Mouse (Mus musculus) midbrain, embryonic 11.5 days (tissue): ENCODE results near the gene Gm7029. TPM values are rescaled to one million over a fixed set of nuclear protein-coding genes. Genes with fewer than 3 reads are reported as not detected.
"Not testable (repeated sequence)": the region's sequence is repeated elsewhere in the genome, so short reads cannot be mapped to it uniquely, and the experiment has no call there.

ENCODE experiments used
- ATAC-seq: fragments of 200-750 bp; cut with Nextera tagmentation; 2 replicates; pipeline ENCODE4 v1.8.0; 2017; ENCODE audit warnings: moderate TSS enrichment, moderate library complexity; ENCODE audit not compliant: low FRiP score
- DNase-seq: peaks from one replicate; pipeline ENCODE4 v3.0.0; 2015; ENCODE audit warnings: low spot score; ENCODE audit errors: missing footprints
- H3K27ac ChIP-seq: fragments of 300-500 bp; sonication (generic); 2 replicates; pipeline ENCODE4 v1.5.1; 2014; ENCODE audit warnings: low read depth, low read length
- H3K27me3 ChIP-seq: fragments of 300-500 bp; sonication (generic); 2 replicates; pipeline ENCODE4 v1.6.1; 2014; ENCODE audit warnings: mild to moderate bottlenecking, low read length, moderate library complexity, mixed read lengths; ENCODE audit not compliant: control insufficient read depth, insufficient read depth
- H3K36me3 ChIP-seq: fragments of 300-500 bp; sonication (generic); 2 replicates; pipeline ENCODE4 v1.6.1; 2014; ENCODE audit warnings: mild to moderate bottlenecking, low read length, moderate library complexity, mixed read lengths; ENCODE audit not compliant: control insufficient read depth, insufficient read depth
- H3K4me1 ChIP-seq: fragments of 300-500 bp; sonication (generic); 2 replicates; pipeline ENCODE4 v1.6.1; 2014; ENCODE audit warnings: low read length; ENCODE audit not compliant: control insufficient read depth, insufficient read depth
- H3K4me2 ChIP-seq: fragments of 300-500 bp; sonication (generic); 2 replicates; pipeline ENCODE4 v1.6.1; 2014; ENCODE audit warnings: mild to moderate bottlenecking, moderate library complexity
- H3K4me3 ChIP-seq: fragments of 300-500 bp; sonication (generic); 2 replicates; pipeline ENCODE4 v1.5.1; 2014; ENCODE audit warnings: low read depth, low read length
- H3K9ac ChIP-seq: fragments of 300-500 bp; sonication (generic); 2 replicates; pipeline ENCODE4 v1.6.1; 2014; ENCODE audit warnings: low read length
- H3K9me3 ChIP-seq: fragments of 300-500 bp; sonication (generic); 2 replicates; pipeline ENCODE4 v1.6.1; 2016; ENCODE audit warnings: low read length; ENCODE audit not compliant: control insufficient read depth
- WGBS: fragments of 180-500 bp; shearing (Covaris S2); extraction: QIAGEN DNeasy Blood & Tissue Kit; methylation state at CpG from one replicate; pipeline ENCODE4 v1.1.7; 2014; 5-methylcytosine and 5-hydroxymethylcytosine counted together
- polyA plus RNA-seq: library from polyadenylated mRNA; unstranded; fragments of >200 nt; fragmentation: Nextera tagmentation; extraction: Ambion mirVana; gene quantifications from 2 replicates; pipeline ENCODE4 v1.2.1, GENCODE M21; 2014

The Gm7029 gene
- polyA plus RNA-seq = not detected in 2 replicates

DNA sequence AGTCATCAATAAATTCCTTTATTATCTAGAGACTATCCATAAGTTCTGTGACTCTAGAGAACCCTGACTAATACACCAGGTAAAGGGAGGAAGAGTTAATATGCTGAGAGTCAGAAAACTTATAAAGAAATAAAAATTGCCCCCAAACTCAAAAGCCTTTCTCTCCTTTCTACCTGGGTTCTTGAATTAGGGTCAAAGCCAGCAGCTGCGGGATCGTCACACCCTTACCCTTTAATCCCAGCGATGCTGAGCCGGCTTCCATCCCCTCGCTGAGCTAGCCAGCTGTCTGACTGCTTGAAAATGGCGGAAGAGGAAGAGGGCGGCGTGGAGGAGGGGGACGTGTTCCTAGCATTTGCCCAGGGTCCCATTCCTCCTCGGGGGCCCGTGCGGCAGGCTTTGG lies at the start of gene Gm7029:
Gene Gm7029, plus strand, starts transcription at position 301 of the 400 bp plus-strand sequence.
- H3K9me3 ChIP-seq, H3K27ac ChIP-seq, DNase-seq, H3K36me3 ChIP-seq, H3K9ac ChIP-seq, H3K4me1 ChIP-seq, ATAC-seq, H3K27me3 ChIP-seq, H3K4me3 ChIP-seq, H3K4me2 ChIP-seq: not testable (repeated sequence)
- 65% methylated on average over 4 of the region's 12 CpGs for WGBS

DNA sequence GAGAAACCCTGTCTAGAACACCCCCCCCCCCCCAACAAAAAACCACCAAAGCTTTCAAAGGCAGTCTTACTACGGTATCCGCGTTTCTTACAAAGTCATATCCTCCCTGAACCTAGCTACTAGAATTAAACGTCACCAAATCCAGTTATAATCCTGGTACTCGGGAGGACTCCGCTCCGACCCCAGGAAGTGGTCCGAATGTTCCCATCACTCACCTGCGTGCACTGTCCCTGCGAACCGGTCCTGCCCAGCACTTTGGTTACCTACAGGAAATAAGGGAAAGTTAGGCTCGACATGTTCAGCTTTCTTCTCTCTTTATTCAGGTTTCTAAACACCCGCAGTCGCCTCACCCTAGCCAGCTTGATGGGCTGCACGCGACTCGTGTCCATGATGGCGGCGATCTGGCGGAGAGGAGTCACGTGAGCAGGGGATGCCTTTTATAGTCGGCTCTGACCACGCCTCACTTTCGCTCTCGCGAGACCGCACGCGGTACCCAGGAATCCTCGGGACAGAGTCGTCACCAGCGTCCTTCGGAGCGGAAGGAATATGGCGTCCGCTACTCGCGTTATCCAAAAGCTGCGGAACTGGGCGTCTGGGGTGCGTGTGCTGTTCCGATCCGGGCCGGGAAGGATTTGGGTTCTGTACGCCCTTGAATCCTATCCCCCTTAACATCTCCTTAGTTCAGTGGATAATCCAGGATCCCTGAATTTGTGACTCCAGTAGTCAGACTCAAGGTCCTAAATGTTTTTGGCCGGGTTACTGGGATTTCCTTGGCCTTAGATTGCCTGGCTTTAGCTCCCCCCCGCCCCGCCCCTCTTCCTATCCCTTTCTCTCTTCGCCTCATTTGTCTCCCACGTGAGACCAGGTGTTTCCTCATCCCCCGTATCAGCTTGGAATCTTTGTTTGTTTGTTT lies 49.3 kb upstream of the Gm7029 start, which contains the start of the genes Rps28 and Ndufa7:
Gene Rps28, minus strand, starts transcription at position 479 of the 913 bp plus-strand sequence.
Gene Ndufa7, plus strand, starts transcription at position 489 of the 913 bp plus-strand sequence.
- peak within 1 kb of the TSS; percentile 52; the same call in 1 of the 2 replicates for H3K27ac ChIP-seq
- WGBS = under 1% methylated on average over 51 of the region's 51 CpGs
- ATAC-seq = peak; percentile 94
- peak; percentile 100 for DNase-seq
- H3K36me3 ChIP-seq = peaks cover 23% of the 10 kb centered on the region; the same call in 1 of the 2 replicates
- H3K4me2 ChIP-seq = peak within 1 kb of the TSS; percentile 62
- H3K9me3 ChIP-seq = no peaks in the 10 kb centered on the region
- H3K4me1 ChIP-seq = peaks cover 16% of the 10 kb centered on the region
- H3K27me3 ChIP-seq = no peaks in the 10 kb centered on the region
- peak within 1 kb of the TSS; percentile 79 for H3K4me3 ChIP-seq
- H3K9ac ChIP-seq = peak within 1 kb of the TSS; percentile 86

DNA sequence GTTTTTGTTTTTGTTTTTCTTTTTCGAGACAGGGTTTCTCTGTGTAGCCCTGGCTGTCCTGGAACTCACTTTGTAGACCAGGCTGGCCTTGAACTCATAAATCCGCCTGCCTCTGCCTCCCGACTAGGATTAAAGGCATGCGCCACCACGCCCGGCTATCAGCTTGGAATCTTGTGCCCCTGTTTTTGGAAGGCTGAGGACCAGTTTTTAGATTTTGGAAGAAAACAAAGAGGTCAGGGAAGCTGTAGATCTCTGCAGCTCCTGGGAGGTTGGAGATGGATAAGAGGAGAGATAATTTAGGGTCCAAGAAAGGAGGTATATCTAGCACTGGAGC lies 48.7 kb upstream of the Gm7029 start:
- Histone ChIP-seq H3K4me3 (peak overlapping the region; percentile 79), H3K9ac (peak overlapping the region; percentile 86), H3K4me1 (peaks cover 16% of the 10 kb centered on the region), H3K36me3 (peaks cover 23% of the 10 kb centered on the region; the same call in 1 of the 2 replicates), H3K4me2 (peak overlapping the region; percentile 58)
- 8% methylated on average over 6 of the region's 6 CpGs for WGBS
- H3K9me3 ChIP-seq, H3K27me3 ChIP-seq, ATAC-seq, H3K27ac ChIP-seq: not testable (repeated sequence)
- DNase-seq = peak; percentile 88

DNA sequence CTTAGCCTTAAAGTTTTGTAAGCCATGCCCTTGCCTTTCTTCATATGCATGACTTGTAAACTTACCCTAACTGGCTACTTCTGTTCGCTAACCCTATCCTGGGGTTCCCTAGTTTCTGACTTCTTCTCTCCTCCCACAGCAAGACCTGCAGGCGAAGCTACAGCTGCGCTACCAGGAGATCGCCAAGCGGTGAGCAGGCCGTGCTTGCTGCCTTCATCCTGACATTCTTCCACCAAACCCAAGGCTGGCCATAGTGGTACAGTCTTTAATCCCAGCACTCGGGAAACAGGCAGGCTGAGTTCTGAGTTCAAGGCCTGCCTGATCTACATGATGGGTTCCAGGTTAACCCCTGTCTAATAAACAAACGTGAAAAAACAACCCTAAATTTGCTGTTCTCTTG lies 48.2 kb upstream of the Gm7029 start:
- DNase-seq (no peak), ATAC-seq (no peak)
- 86% methylated on average over 8 of the region's 8 CpGs for WGBS
- Histone ChIP-seq H3K27me3 (no peaks in the 10 kb centered on the region), H3K4me2 (peak overlapping the region; percentile 58), H3K9me3 (no peaks in the 10 kb centered on the region), H3K27ac (no peak overlapping the region), H3K9ac (no peak overlapping the region), H3K4me1 (peaks cover 16% of the 10 kb centered on the region), H3K4me3 (peak overlapping the region; percentile 79), H3K36me3 (peaks cover 21% of the 10 kb centered on the region; the same call in 1 of the 2 replicates)

DNA sequence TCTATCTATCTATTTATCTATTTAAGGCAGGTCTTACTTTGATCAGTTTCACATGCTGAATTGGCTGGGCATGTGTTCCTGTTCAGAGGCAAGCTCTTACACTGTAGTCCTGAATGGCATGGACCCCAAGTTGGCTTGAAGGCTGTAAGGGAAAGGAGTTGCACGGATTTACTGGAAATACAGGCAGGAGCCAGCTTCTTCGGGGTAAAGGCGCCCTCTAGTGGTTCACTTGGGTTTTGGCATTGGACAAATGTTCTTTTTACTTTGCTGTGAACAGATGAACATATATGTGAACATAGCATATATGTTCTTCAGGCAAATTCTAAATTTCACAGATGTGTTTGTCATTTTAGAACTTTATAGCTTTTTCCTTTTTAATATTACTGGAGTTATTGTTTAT lies 46.8 kb upstream of the Gm7029 start:
- H3K9ac ChIP-seq = no peak overlapping the region
- no peaks in the 10 kb centered on the region for H3K27me3 ChIP-seq
- no peak overlapping the region for H3K4me3 ChIP-seq
- no peak overlapping the region for H3K4me2 ChIP-seq
- WGBS = 0% methylated on average over 3 of the region's 3 CpGs
- H3K27ac ChIP-seq = no peak overlapping the region
- peaks cover 13% of the 10 kb centered on the region; the same call in 1 of the 2 replicates for H3K36me3 ChIP-seq
- peaks cover 16% of the 10 kb centered on the region for H3K4me1 ChIP-seq
- no peaks in the 10 kb centered on the region for H3K9me3 ChIP-seq
- no peak for ATAC-seq
- DNase-seq = peak; percentile 93

DNA sequence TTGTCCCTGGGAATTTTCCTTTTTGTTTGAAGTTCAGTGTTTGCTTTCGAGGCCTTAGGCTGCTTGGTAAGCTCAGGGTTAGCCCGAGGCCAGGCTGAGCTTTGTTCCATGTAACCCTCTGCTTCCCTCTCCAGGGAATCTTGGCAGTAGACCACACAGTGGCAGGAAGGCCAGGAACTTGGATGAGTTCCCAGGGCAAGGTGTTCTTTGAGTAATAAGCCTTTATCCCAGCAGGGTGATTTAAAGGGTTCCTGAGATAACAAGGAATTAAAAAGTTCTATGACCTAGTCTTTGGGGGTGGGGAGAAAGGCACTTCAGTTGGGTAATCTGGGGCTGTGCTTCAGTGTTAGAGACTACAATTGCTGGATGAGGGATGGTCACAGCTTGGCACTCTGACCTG lies 44.7 kb upstream of the Gm7029 start:
- Histone ChIP-seq H3K9me3 (no peaks in the 10 kb centered on the region), H3K4me2 (no peak overlapping the region), H3K27me3 (no peaks in the 10 kb centered on the region), H3K4me1 (peaks cover 6% of the 10 kb centered on the region; the same call in 1 of the 2 replicates), H3K9ac (no peak overlapping the region), H3K36me3 (peaks cover 10% of the 10 kb centered on the region; the same call in 1 of the 2 replicates), H3K27ac (no peak overlapping the region), H3K4me3 (no peak overlapping the region)
- 73% methylated on average over 2 of the region's 2 CpGs for WGBS
- ATAC-seq (no peak), DNase-seq (no peak)

DNA sequence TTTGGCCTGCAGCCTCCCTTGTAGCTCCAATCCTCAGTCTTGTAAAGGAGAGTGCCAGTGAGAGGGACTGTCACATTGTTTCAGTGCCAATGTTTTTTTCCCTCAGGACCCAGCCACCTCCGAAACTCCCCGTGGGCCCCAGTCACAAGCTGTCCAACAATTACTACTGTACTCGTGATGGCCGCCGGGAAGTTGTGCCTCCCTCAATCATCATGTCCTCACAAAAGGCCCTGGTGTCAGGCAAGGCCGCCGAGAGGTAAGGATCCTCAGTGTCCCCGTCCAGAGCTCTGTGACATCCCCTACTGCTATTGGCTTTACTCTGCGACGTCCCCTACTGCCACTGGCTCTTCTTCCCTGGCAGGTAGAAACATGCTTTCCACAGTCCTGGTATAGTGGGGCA lies 44.1 kb upstream of the Gm7029 start:
- H3K36me3 ChIP-seq = peaks cover 11% of the 10 kb centered on the region; the same call in 1 of the 2 replicates

DNA sequence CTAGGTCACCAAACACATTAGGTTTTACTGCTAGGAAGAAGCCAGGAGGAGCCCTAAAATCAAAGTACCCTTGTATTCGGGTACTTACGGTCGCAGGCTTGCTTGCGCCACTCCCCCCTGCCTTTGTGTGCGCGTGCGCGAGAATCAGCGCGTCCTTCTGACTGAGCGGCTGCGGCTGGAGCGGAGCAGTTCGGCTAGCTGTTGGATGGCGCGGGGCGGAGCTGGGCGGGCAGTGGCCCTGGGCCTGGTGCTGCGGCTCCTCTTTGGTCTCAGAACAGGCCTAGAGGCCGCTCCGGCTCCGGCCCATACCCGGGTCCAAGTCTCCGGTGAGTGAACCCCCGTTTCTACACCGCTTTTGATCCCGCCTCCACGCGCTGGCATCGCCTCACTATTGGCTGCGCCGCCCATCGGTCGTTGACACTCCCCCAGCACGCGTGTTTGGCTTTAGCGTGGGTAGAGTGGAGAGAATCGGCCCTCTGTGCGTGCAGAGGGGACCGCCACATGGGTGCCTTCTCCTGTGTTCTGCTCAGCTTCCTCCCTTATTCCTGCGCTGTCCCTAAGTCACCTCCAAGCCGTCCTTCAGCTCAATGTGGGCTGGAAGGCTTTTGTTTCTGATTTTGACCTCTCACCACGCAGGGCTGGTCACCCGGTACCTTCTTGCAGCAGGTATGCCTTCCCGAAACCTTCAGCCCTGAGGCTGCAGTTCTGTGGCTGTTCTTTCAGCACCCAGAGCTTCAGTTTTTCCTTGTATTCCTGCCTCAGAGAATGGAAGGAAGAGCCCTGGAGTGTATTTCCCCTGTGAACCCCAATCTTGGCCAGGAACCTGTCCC lies 30.5 kb upstream of the Gm7029 start, which contains the start of gene Cd320:
Gene Cd320, plus strand, starts transcription at position 126 of the 830 bp plus-strand sequence.
- H3K4me3 ChIP-seq = peak within 1 kb of the TSS; percentile 85
- peak; percentile 94 for ATAC-seq
- peak within 1 kb of the TSS; percentile 3; the same call in 1 of the 2 replicates for H3K27ac ChIP-seq
- H3K9ac ChIP-seq = peak within 1 kb of the TSS; percentile 79
- H3K4me2 ChIP-seq = peak within 1 kb of the TSS; percentile 94
- no peaks in the 10 kb centered on the region for H3K36me3 ChIP-seq
- H3K4me1 ChIP-seq = peaks cover 10% of the 10 kb centered on the region
- DNase-seq = peak; percentile 99
- H3K27me3 ChIP-seq = no peaks in the 10 kb centered on the region
- no peaks in the 10 kb centered on the region for H3K9me3 ChIP-seq
- under 1% methylated on average over 45 of the region's 45 CpGs for whole genome bisulfite sequencing

More for the DNA sequence above, 44.1 kb upstream of the Gm7029 start:
- no peaks in the 10 kb centered on the region for H3K9me3 ChIP-seq
- ATAC-seq (no peak), DNase-seq (no peak)
- no peak overlapping the region for H3K4me3 ChIP-seq
- H3K27me3 ChIP-seq = no peaks in the 10 kb centered on the region
- H3K4me2 ChIP-seq = no peak overlapping the region
- H3K27ac ChIP-seq = no peak overlapping the region
- 93% methylated on average over 10 of the region's 10 CpGs for WGBS
- peaks cover 6% of the 10 kb centered on the region; the same call in 1 of the 2 replicates for H3K4me1 ChIP-seq
- H3K9ac ChIP-seq = no peak overlapping the region
